Mouse (Mus musculus) embryonic facial prominence, embryonic 13.5 days (tissue): ENCODE results near the gene Gm10160. TPM values are rescaled to one million over a fixed set of nuclear protein-coding genes. Genes with fewer than 3 reads are reported as not detected.

Source experiments
- ATAC-seq: fragments of 200-750 bp; cut with Nextera tagmentation; 2 replicates; pipeline ENCODE4 v1.8.0; 2017; ENCODE audit warnings: low read depth; ENCODE audit not compliant: insufficient number of reproducible peaks, insufficient read depth, low FRiP score, low TSS enrichment
- H3K27ac ChIP-seq: fragments of 300-500 bp; sonication (generic); 2 replicates; pipeline ENCODE4 v1.5.1; 2015; ENCODE audit warnings: moderate library complexity, mild to moderate bottlenecking, inconsistent platforms
- H3K27me3 ChIP-seq: fragments of 300-500 bp; sonication (generic); 2 replicates; pipeline ENCODE4 v1.6.1; 2015; ENCODE audit warnings: mild to moderate bottlenecking, inconsistent platforms
- H3K36me3 ChIP-seq: fragments of 300-500 bp; sonication (generic); 2 replicates; pipeline ENCODE4 v1.6.1; 2015; ENCODE audit warnings: mild to moderate bottlenecking, inconsistent platforms
- H3K4me1 ChIP-seq: fragments of 300-500 bp; sonication (generic); 2 replicates; pipeline ENCODE4 v1.6.1; 2015; ENCODE audit warnings: inconsistent platforms
- H3K4me2 ChIP-seq: fragments of 300-500 bp; sonication (generic); 2 replicates; pipeline ENCODE4 v1.6.1; 2015; ENCODE audit warnings: moderate library complexity, mild to moderate bottlenecking, inconsistent platforms
- H3K4me3 ChIP-seq: fragments of 300-500 bp; sonication (generic); 2 replicates; pipeline ENCODE4 v1.5.1; 2015; ENCODE audit warnings: mild to moderate bottlenecking, inconsistent platforms
- H3K9ac ChIP-seq: fragments of 300-500 bp; sonication (generic); 2 replicates; pipeline ENCODE4 v1.6.1; 2015; ENCODE audit warnings: mild to moderate bottlenecking, inconsistent platforms
- H3K9me3 ChIP-seq: fragments of 300-500 bp; sonication (generic); 2 replicates; pipeline ENCODE4 v1.6.1; 2016; ENCODE audit warnings: inconsistent platforms
- WGBS: fragments of 180-500 bp; shearing (Covaris S2); methylation state at CpG from one replicate; pipeline ENCODE4 v1.1.7; 2015; ENCODE audit warnings: mixed read lengths; 5-methylcytosine and 5-hydroxymethylcytosine counted together
- polyA plus RNA-seq: library from polyadenylated mRNA; unstranded; fragments of >200 nt; fragmentation: Nextera tagmentation; extraction: Ambion mirVana; gene quantifications from 2 replicates; pipeline ENCODE4 v1.2.1, GENCODE M21; 2015

The Gm10160 gene
- not detected in 2 replicates for polyA plus RNA-seq

DNA sequence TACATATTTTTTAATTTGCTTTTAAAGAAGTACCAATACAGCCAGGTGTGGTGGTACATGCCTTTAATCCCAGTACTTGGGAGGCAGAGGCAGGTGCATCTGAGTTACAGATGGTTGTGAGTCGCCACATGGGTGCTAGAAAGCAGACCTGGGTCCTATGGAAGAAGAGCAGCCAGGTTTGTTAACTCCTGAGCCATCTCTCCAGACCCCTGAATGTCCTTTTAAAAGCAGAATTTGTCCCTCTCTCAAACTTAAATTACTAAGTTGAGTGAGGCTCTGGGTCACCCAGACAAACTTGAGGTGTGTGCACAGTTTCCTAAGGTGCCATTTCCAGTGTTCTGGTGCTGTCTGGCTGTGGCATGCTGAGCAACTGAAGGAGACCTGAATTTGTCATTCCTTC is at the start of gene Gm10160:
Gene Gm10160 (minus strand): TSS at position 101 of the 400 bp plus-strand sequence.
- Histone ChIP-seq H3K36me3 (no peaks in the 10 kb centered on the region), H3K9me3 (no peaks in the 10 kb centered on the region), H3K27me3 (peaks cover 44% of the 10 kb centered on the region), H3K4me2 (no peak within 1 kb of the TSS), H3K9ac (no peak within 1 kb of the TSS), H3K4me3 (no peak within 1 kb of the TSS), H3K27ac (no peak within 1 kb of the TSS), H3K4me1 (peaks cover 11% of the 10 kb centered on the region)
- ATAC-seq = no peak
- 83% methylated on average over 1 of the region's 1 CpGs for WGBS

DNA sequence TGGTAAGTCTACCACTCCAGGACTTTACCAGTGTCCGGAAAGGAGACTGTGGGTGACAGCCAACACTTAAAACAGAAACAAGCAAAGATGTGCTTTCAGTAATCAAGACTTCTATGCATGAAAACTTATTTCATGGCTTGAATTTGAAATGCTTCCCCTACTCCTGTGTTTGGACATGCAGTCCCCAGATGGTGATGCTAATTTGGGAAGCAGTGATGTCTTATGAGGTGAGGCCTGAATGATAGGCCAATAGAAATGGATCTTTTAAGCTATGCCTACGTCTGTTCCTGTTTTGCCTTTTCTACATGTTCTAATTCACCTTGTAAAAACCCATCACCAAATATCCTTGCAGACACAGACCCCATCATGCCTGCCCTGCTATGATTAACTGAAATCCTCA is 49.3 kb upstream of the Gm10160 start:
- ATAC-seq = no peak

DNA sequence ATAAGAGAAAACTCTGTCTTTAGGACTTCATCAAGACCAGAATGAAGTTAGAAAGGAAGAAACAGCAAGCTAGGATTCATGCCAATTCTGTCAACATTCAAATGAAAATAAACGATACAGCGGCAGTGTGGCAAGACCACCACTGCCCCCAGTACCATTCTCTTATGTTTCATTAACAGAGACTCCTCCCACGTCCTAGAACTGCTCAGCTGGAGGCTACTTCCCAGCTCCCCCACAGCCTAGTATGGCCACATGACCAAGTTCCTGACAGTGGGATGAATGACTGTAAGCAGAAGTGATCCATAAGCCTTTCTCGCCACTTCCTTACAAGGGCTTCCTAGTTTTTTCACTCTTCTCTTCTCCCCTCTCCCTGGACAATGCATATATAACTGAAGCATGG is 48.5 kb upstream of the Gm10160 start:
- no peak for ATAC-seq
- Histone ChIP-seq H3K36me3 (peaks cover 5% of the 10 kb centered on the region), H3K4me1 (no peaks in the 10 kb centered on the region), H3K27me3 (no peaks in the 10 kb centered on the region), H3K9me3 (no peaks in the 10 kb centered on the region), H3K4me2 (no peak overlapping the region), H3K27ac (no peak overlapping the region), H3K9ac (no peak overlapping the region), H3K4me3 (no peak overlapping the region)
- WGBS = 75% methylated on average over 4 of the region's 4 CpGs

More for the DNA sequence above, 49.3 kb upstream of the Gm10160 start:
- no peaks in the 10 kb centered on the region; the same call in 1 of the 2 replicates for H3K36me3 ChIP-seq
- 77% methylated on average over 2 of the region's 2 CpGs for WGBS
- no peaks in the 10 kb centered on the region for H3K4me1 ChIP-seq
- no peak overlapping the region for H3K4me3 ChIP-seq
- no peaks in the 10 kb centered on the region for H3K27me3 ChIP-seq
- H3K9me3 ChIP-seq = no peaks in the 10 kb centered on the region
- H3K27ac ChIP-seq = no peak overlapping the region
- no peak overlapping the region for H3K4me2 ChIP-seq
- no peak overlapping the region for H3K9ac ChIP-seq

DNA sequence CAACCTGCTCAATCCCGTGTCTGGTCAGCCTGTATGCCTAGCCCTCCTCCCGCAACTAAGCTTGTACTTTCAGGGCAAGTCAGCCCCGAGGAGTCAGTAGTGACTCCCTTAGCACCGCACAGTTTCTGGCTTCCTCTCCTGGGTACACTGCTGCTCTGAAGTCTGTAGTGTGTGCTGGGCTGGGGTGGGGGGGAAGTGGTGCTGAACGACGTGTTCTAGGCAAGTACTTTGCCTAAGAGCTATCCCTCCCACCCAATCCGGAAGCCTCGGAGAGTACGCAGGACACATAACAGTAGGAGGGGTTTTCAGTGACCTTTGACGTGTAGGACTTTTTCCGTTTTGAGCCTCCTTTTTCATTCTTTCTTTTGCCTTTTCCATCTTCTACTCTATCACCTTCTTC is 43.8 kb upstream of the Gm10160 start:
- peaks cover 11% of the 10 kb centered on the region for H3K36me3 ChIP-seq
- 73% methylated on average over 11 of the region's 11 CpGs for WGBS
- ATAC-seq = no peak
- no peak overlapping the region for H3K4me3 ChIP-seq
- no peak overlapping the region for H3K27ac ChIP-seq
- no peak overlapping the region for H3K9ac ChIP-seq
- no peak overlapping the region for H3K4me2 ChIP-seq
- H3K9me3 ChIP-seq = no peaks in the 10 kb centered on the region
- no peaks in the 10 kb centered on the region for H3K27me3 ChIP-seq
- no peaks in the 10 kb centered on the region for H3K4me1 ChIP-seq

DNA sequence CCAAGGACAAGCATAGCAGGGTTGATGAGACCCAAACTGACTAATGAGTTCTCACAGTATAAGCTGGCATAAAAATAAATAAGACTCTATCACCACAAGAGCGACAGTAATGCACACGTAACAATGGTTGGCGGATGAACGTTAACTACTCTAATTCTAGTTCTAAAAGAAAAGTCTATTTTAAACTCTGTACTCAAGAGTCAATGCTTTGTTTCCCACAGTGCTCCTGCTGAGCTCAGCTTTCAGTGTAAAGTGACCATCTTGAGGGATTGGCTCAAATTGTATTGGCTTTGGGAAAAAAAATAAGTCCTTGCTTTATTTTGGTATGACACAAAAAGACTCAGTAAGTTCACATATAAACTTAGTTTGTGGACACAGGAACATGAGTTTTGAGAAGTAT is 29.5 kb upstream of the Gm10160 start:
- Histone ChIP-seq H3K4me3 (no peak overlapping the region), H3K4me2 (no peak overlapping the region), H3K9ac (no peak overlapping the region), H3K4me1 (no peaks in the 10 kb centered on the region), H3K9me3 (no peaks in the 10 kb centered on the region), H3K27ac (no peak overlapping the region), H3K27me3 (no peaks in the 10 kb centered on the region), H3K36me3 (peaks cover 4% of the 10 kb centered on the region)
- 84% methylated on average over 4 of the region's 4 CpGs for WGBS
- no peak for ATAC-seq

DNA sequence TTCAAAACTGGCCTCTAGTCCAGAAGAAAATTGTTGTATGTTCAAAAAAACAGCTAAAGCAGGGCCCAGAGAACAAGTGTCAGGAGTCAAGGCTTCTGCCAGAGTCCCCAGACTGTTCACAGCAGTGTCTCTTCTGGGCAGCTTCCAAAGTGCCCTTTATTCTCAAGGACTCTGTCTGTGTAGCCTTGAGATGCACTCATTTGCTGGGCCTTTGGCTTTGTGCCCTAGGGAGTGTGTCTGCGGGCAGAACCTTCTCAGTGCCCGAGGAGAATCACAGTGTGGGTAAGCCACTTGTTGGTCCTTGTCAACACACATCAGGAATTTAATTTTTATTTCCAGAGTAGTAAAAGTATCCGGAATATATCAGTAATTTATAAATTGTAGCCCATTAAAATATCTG is 26.0 kb upstream of the Gm10160 start:
- Histone ChIP-seq H3K27ac (no peak overlapping the region), H3K36me3 (peaks cover 4% of the 10 kb centered on the region), H3K9ac (no peak overlapping the region), H3K27me3 (no peaks in the 10 kb centered on the region), H3K4me2 (no peak overlapping the region), H3K4me1 (0 out of 2 replicates have a peak, but pooled peaks cover 3% of the 10 kb centered on the region), H3K9me3 (no peaks in the 10 kb centered on the region), H3K4me3 (no peak overlapping the region)
- 76% methylated on average over 3 of the region's 3 CpGs for WGBS
- no peak for ATAC-seq

DNA sequence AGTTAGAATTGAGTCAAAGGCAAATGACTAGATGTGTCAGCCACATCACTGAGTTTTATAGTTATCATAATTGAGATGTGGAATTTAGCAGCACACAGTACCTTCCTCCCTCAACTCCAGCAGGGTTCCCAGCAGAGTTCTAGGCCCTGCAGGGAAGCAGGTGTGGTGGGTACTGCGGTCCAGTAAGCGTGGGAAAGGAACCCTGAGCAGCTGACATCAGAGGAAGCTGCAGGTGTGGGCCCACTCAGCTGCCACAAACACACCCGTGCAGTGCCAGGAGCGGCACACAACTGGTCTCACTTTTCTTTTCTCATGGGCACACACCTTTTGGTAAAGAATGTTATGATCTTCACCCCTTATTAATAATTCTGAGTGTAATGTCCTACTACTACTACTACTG is 25.2 kb upstream of the Gm10160 start:
- ATAC-seq = no peak
- 79% methylated on average over 4 of the region's 4 CpGs for WGBS
- H3K9ac ChIP-seq = no peak overlapping the region
- no peaks in the 10 kb centered on the region for H3K9me3 ChIP-seq
- H3K4me2 ChIP-seq = no peak overlapping the region
- no peaks in the 10 kb centered on the region for H3K27me3 ChIP-seq
- H3K4me1 ChIP-seq = 0 out of 2 replicates have a peak, but pooled peaks cover 3% of the 10 kb centered on the region
- H3K4me3 ChIP-seq = no peak overlapping the region
- no peaks in the 10 kb centered on the region for H3K36me3 ChIP-seq
- H3K27ac ChIP-seq = no peak overlapping the region

DNA sequence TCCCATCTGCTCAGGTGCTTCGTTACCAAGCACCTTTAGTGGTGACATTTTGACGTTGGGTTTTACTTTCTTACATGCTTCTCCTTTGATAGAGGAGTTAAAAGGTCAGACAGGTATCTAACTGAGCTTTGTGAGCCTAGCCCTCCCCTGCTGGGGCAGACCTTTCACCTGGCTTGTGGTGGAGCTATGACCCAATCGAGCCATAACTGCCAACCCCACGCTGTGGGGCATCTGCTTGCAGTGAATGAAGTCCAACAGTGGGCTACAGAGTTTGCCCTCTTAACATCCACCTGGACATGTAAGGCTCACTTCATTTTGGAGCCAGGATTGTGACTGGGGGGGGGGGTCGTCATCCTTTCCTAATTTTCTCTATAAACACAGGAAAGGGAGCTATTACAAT is 24.7 kb upstream of the Gm10160 start:
- Histone ChIP-seq H3K27ac (no peak overlapping the region), H3K36me3 (no peaks in the 10 kb centered on the region), H3K4me1 (peaks cover 3% of the 10 kb centered on the region; the same call in 1 of the 2 replicates), H3K4me3 (no peak overlapping the region), H3K27me3 (no peaks in the 10 kb centered on the region), H3K9me3 (no peaks in the 10 kb centered on the region), H3K9ac (no peak overlapping the region), H3K4me2 (no peak overlapping the region)
- no peak for ATAC-seq
- WGBS = 81% methylated on average over 5 of the region's 5 CpGs

DNA sequence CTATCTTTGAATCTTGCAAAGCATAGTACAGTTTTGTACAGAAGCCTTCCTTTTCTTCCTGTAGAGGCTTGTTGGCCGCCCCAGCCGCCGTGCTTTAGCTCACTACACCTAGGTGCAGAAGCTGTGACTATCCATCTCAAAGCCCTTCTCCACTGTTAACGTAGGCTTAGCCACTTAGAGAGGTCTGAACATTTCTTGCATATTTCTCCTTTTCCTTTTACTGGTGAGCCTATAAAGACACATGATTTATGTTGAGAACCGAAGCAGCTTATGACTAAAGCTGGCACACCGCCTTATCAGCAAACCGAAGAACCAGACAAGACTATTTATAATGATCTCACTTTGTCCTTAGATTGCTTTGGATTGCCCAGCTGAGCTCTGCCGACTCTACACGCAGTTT is 19.8 kb upstream of the Gm10160 start:
- no peak for ATAC-seq
- Histone ChIP-seq H3K9me3 (no peaks in the 10 kb centered on the region), H3K4me1 (peaks cover 11% of the 10 kb centered on the region; the same call in 1 of the 2 replicates), H3K4me3 (no peak overlapping the region), H3K36me3 (no peaks in the 10 kb centered on the region), H3K27me3 (no peaks in the 10 kb centered on the region), H3K4me2 (no peak overlapping the region), H3K27ac (0 out of 2 replicates have a peak overlapping the region, but pooled peaks have one; percentile 1), H3K9ac (no peak overlapping the region)
- 85% methylated on average over 9 of the region's 9 CpGs for WGBS

DNA sequence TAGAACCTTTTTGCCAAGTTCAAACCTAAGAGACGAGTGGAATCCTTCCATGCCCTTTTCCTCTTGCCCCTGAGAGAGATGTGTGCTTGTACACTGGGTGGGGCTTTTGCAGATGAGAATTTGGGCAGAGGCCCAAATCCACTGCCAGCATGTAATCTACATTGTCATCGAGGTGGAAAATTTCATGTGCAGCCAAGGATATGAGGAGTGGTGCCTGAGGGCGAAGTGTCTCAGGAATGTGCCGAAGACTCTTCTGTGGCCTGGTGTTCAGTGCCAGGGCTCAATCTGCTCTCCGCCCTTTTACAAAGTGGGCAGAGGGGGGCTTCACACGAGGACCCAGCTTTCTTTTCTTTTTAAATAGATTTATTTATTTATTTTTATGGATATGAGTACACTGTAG is 19.0 kb upstream of the Gm10160 start:
- no peaks in the 10 kb centered on the region for H3K27me3 ChIP-seq
- H3K27ac ChIP-seq = no peak overlapping the region
- WGBS = 51% methylated on average over 6 of the region's 6 CpGs
- peaks cover 11% of the 10 kb centered on the region; the same call in 1 of the 2 replicates for H3K4me1 ChIP-seq
- no peak for ATAC-seq
- no peak overlapping the region for H3K4me2 ChIP-seq
- H3K36me3 ChIP-seq = no peaks in the 10 kb centered on the region
- no peaks in the 10 kb centered on the region for H3K9me3 ChIP-seq
- H3K9ac ChIP-seq = no peak overlapping the region
- H3K4me3 ChIP-seq = no peak overlapping the region

DNA sequence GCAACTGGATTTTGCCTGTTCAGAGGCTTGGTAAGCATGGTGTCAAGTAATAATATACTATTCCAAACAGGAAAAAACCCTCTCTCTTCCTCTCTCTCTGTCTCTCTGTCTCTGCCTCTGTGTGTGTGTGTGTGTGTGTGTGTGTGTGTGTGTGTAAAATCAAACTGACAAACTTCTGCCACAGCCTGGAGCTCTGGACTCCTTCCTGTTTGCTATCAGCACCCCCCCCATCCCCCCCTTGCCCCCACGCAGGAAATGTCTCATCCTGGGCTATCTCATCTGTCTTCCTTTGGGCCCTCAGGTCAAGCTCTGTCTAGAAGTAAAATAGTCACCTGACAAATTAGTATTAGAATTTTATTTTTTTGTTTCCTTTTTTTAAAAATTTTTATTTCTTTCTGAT is 18.2 kb upstream of the Gm10160 start:
- H3K4me3 ChIP-seq = no peak overlapping the region
- no peaks in the 10 kb centered on the region for H3K9me3 ChIP-seq
- no peak overlapping the region for H3K4me2 ChIP-seq
- peaks cover 11% of the 10 kb centered on the region; the same call in 1 of the 2 replicates for H3K4me1 ChIP-seq
- no peaks in the 10 kb centered on the region for H3K27me3 ChIP-seq
- 40% methylated on average over 1 of the region's 1 CpGs for WGBS
- no peak for ATAC-seq
- no peak overlapping the region for H3K27ac ChIP-seq
- H3K9ac ChIP-seq = no peak overlapping the region
- no peaks in the 10 kb centered on the region for H3K36me3 ChIP-seq

DNA sequence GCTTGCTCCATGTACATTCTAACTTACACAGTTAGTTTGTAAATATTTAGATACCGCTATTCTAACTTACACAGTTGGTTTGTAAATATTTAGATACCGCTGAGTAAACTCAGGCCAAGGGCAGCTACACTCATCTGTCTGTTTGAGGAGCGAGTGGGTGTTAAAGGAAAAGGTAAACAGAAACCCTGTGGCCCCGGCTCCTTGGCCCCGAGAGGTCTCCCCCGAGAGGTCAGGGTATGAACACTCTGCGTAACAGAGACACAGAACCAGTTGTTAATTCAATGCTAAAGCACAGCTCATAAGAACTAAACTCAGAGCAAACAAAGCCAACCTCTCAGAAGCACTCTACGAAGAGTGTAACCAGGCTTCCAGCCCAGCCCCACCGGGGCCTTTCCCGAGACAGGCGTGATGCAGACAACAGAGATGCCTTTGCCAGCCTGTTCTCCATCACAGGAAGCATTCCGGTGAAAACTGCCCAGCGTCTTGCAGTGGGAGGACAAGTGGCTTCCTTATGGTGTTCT is 17.0 kb upstream of the Gm10160 start:
- ATAC-seq = no peak
- H3K36me3 ChIP-seq = no peaks in the 10 kb centered on the region

More for the DNA sequence above, 17.0 kb upstream of the Gm10160 start:
- WGBS = 61% methylated on average over 13 of the region's 13 CpGs
- H3K9ac ChIP-seq = no peak overlapping the region
- no peaks in the 10 kb centered on the region for H3K9me3 ChIP-seq
- peaks cover 11% of the 10 kb centered on the region for H3K4me1 ChIP-seq
- no peak overlapping the region for H3K4me2 ChIP-seq
- no peaks in the 10 kb centered on the region for H3K27me3 ChIP-seq
- H3K4me3 ChIP-seq = no peak overlapping the region
- H3K27ac ChIP-seq = no peak overlapping the region
